Mouse (Mus musculus): ENCODE results near the gene Hagh.

DNA sequence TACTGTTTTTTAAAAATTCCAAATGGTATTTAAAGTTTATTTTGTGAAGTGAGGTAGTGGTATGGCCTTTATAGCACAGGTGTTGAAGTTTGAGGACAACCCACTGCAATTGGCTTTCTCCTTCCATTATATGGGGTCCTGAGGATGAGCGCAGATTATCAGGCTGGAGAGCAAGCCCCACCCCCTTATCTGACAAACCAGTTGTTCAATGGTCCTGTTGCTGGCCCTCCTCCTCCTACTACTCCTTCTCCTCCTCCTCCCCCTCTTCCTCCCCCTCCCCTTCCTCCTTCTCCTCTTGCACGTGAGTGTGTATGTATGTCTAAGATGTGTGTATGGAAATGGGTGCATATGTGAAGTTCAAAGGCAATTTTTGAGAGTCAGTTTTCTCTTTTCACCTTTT is 27.7 kb upstream of the Hagh start:
- TF ChIP-seq CTCF (conservative IDR thresholded peaks at IDR 0.05; ENCODE audit: insufficient read depth, insufficient read length, low read depth, low read length) (no peak), POLR2A (IDR thresholded peaks at IDR 0.05; ENCODE audit: low read depth, low read length) (no peak)

Data from kidney, adult 2 months (tissue).